Mouse (Mus musculus) liver, adult (tissue): ENCODE data around the gene Gm20388.

ENCODE experiments used
- GATA4 ChIP-seq: IDR thresholded peaks from 2 replicates; pipeline ENCODE4 v1.6.1; 2014; ENCODE audit warnings: mild to moderate bottlenecking, low read length; ENCODE audit not compliant: insufficient replicate concordance

Gene Gm20388

GRCm38 (mm10) chr8:120293421-120294357 lies 383.0 kb downstream of the Gm20388 start:
- no peak for TF ChIP-seq GATA4

- peak; percentile 58; the same call in 1 of the 2 replicates for TF ChIP-seq GATA4
Measured at GRCm38 (mm10) chr8:120294982-120295870, 384.6 kb downstream of the Gm20388 start.

- TF ChIP-seq GATA4 = no peak
Measured at GRCm38 (mm10) chr8:120297000-120297399, 386.4 kb downstream of the Gm20388 start.

- TF ChIP-seq GATA4 = no peak
Measured at GRCm38 (mm10) chr8:120298601-120299532, 388.2 kb downstream of the Gm20388 start.

- no peak for TF ChIP-seq GATA4
Measured at GRCm38 (mm10) chr8:120300601-120301141, 390.0 kb downstream of the Gm20388 start.

GRCm38 (mm10) chr8:120302941-120303675 lies 392.5 kb downstream of the Gm20388 start:
- no peak for TF ChIP-seq GATA4

GRCm38 (mm10) chr8:120304097-120304496 lies 393.5 kb downstream of the Gm20388 start:
- no peak for TF ChIP-seq GATA4

- no peak for TF ChIP-seq GATA4
Measured at GRCm38 (mm10) chr8:120305800-120306385, 395.3 kb downstream of the Gm20388 start.

- TF ChIP-seq GATA4 = no peak
Measured at GRCm38 (mm10) chr8:120307103-120307502, 396.5 kb downstream of the Gm20388 start.

- TF ChIP-seq GATA4 = no peak
Measured at GRCm38 (mm10) chr8:120307528-120307927, 396.9 kb downstream of the Gm20388 start.

- TF ChIP-seq GATA4 = no peak
Measured at GRCm38 (mm10) chr8:120308131-120308530, 397.5 kb downstream of the Gm20388 start.

GRCm38 (mm10) chr8:120308553-120308952 lies 397.9 kb downstream of the Gm20388 start:
- no peak for TF ChIP-seq GATA4

GRCm38 (mm10) chr8:120309326-120309725 lies 398.7 kb downstream of the Gm20388 start:
- no peak for TF ChIP-seq GATA4
